Mouse (Mus musculus): ENCODE results near the gene Banp.

Gene Banp

GRCm38 (mm10) chr8:121952800-121953199 lies 3.2 kb downstream of the Banp start:
- peak; percentile 47 for DNase-seq

- no peak for DNase-seq
Observed at GRCm38 (mm10) chr8:121953821-121954545, 4.4 kb downstream of the Banp start.

- no peak for DNase-seq
Observed at GRCm38 (mm10) chr8:121954981-121955555, 5.5 kb downstream of the Banp start.

GRCm38 (mm10) chr8:121955825-121956500 lies 6.4 kb downstream of the Banp start:
- no peak for DNase-seq

- no peak for DNase-seq
Observed at GRCm38 (mm10) chr8:121958395-121958794, 8.8 kb downstream of the Banp start.

- no peak for DNase-seq
Observed at GRCm38 (mm10) chr8:121962892-121963291, 13.3 kb downstream of the Banp start.

- DNase-seq, result no peak
Observed at GRCm38 (mm10) chr8:121964716-121965512, 15.4 kb downstream of the Banp start.

GRCm38 (mm10) chr8:121966110-121966509 lies 16.6 kb downstream of the Banp start:
- DNase-seq, result no peak

GRCm38 (mm10) chr8:121966714-121967448 lies 17.3 kb downstream of the Banp start:
- DNase-seq, result no peak

- DNase-seq, result peak; percentile 30
Observed at GRCm38 (mm10) chr8:121967977-121968376, 18.4 kb downstream of the Banp start.

GRCm38 (mm10) chr8:121968542-121968941 lies 19.0 kb downstream of the Banp start:
- DNase-seq, result no peak

- DNase-seq, result no peak
Observed at GRCm38 (mm10) chr8:121970225-121970624, 20.7 kb downstream of the Banp start.

GRCm38 (mm10) chr8:121971488-121972058 lies 22.0 kb downstream of the Banp start:
- no peak for DNase-seq

- no peak for DNase-seq
Observed at GRCm38 (mm10) chr8:121973906-121974305, 24.4 kb downstream of the Banp start.

- peak; percentile 62 for DNase-seq
Observed at GRCm38 (mm10) chr8:121977819-121978590, 28.5 kb downstream of the Banp start.

- DNase-seq, result no peak
Observed at GRCm38 (mm10) chr8:121978670-121979069, 29.1 kb downstream of the Banp start.

GRCm38 (mm10) chr8:121980792-121981519 lies 31.4 kb downstream of the Banp start:
- DNase-seq, result no peak

- DNase-seq, result peak; percentile 83
Observed at GRCm38 (mm10) chr8:121981520-121981895, 32.0 kb downstream of the Banp start.

- no peak for DNase-seq
Observed at GRCm38 (mm10) chr8:121985673-121986072, 36.1 kb downstream of the Banp start.

GRCm38 (mm10) chr8:121987892-121988291 lies 38.3 kb downstream of the Banp start:
- no peak for DNase-seq
